Mouse (Mus musculus): ENCODE data around the gene Tmem88.

Gene Tmem88

GRCm38 (mm10) chr11:69364376-69364775, 33.7 kb downstream of the Tmem88 start:
- no peak for DNase-seq (ENCODE audit: low read depth, low spot score)

- DNase-seq (ENCODE audit: low read depth, low spot score): no peak
Observed at GRCm38 (mm10) chr11:69362479-69362878, 35.6 kb downstream of the Tmem88 start.

- DNase-seq (ENCODE audit: low read depth, low spot score): no peak
Observed at GRCm38 (mm10) chr11:69362021-69362420, 36.0 kb downstream of the Tmem88 start.

GRCm38 (mm10) chr11:69357690-69358089, 40.3 kb downstream of the Tmem88 start:
- DNase-seq (ENCODE audit: low read depth, low spot score): no peak

GRCm38 (mm10) chr11:69356544-69356943, 41.5 kb downstream of the Tmem88 start:
- no peak for DNase-seq (ENCODE audit: low read depth, low spot score)

Data from forelimb bud, embryonic 11.5 days (tissue).